Mouse (Mus musculus): ENCODE measurements at regions not wholly inside any gene's neighbourhood (a gene's known extent, or its start where the extent isn't known, plus 50 kb on each side); places are given as distances from the start of the nearest gene placed in this dataset.
"Not testable (repeated sequence)": the region's sequence is repeated elsewhere in the genome, so short reads cannot be mapped to it uniquely, and the experiment has no call there.

- no peak for DNase-seq (ENCODE audit: low spot score)
Measured at GRCm38 (mm10) chr2:57185151-57185550, 52.3 kb upstream of the Gpd2 start.

DNA sequence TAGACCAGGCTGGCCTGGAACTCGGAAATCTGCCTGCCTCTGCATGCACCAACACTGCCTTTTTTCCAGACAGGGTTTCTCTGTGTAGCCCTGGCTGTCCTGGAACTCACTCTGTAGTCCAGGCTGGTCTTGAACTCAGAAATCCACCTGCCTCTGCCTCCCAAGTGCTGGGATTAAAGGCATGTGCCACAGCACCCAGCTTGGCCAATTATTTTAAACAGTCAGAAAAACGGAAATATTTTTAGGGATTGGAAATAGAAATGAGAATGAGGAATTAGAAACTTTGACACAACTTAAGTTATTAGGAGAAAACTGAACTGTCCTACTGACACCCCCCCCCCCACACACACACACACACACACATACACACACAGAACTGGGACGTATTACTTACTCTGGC lies 54.3 kb upstream of the Gpd2 start:
- DNase-seq (ENCODE audit: low spot score): not testable (repeated sequence)

DNA sequence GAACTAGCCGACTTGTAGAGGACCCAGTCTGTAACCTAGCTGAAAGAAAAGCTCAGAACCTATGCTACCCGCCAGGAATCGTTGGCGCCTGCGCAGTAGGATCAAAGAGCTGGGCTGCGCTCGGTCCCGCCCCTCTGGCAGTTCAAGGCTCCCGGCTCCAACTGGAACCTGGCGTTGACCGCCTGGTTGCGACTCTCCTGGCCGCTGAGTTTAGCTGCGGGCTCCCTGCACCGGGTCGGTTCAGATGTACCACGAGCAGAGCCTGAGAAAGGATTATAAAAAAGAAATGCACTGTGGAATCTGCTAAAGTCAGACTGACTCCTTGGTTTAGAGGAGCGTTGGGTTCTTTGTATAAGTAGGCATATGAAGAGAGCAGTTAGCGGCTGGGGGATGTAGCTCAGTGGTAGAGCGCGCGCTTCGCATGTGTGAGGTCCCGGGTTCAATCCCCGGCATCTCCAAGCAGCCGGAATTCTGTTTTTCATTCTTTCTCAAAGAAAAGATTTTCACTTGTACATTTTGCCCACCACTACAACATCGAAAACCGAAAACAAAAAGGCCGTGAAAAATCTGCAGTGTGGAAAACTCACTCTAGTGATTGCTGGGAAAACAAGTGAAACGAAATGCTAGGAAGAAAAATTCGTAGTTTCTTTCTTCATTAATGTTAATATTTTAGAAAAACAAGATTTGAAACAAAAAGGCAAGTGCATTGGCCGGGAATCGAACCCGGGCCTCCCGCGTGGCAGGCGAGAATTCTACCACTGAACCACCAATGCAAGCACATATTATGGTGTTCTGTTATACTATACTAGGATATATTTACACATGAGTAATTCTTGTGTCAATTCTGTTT lies 55.5 kb upstream of the Gpd2 start:
- peak; percentile 94 for DNase-seq (ENCODE audit: low spot score)

GRCm38 (mm10) chr2:57181350-57181691 lies 56.1 kb upstream of the Gpd2 start:
- DNase-seq (ENCODE audit: low spot score): no peak

DNA sequence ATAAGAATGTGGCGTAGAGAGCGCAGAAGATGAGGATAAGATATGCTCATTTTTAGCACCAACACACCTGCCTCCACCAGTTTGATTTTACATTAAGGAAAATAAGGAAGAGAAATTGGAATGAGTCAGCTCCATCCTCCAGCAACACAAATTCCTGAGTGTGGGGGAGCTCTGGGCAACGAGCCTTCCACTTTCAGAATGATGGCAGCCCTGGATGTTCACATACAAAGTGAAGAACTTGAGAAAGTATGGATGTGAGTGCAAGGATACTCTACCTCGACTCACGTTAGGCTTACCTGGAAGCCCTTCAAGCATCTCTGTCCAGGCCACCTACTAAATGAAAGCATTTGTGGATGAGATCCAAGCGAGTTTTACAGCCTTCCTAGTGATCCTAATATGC lies 54.3 kb upstream of the Nr4a2 start:
- DNase-seq (ENCODE audit: low spot score): no peak

DNA sequence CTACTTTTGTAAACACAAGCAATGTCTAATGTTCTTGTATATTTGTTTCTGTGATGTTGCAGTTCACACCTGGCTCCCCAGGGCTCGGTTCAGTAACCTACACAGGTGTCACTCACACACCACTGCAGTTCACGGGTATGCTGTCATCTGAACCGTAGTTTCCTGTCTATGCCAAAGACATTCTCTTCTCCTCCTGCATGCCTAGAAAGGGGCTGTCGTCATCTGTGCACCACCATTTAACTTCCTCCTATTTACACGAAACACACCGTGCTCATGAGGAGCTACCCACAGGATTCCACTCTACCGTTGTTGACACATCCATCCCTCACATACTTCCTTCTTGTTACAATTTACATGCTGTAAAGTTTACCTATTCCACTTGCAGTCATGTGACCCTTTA lies 52.7 kb upstream of the Nr4a2 start:
- peak; percentile 21 for DNase-seq (ENCODE audit: low spot score)

GRCm38 (mm10) chr2:57175219-57175618 lies 51.4 kb upstream of the Nr4a2 start:
- DNase-seq (ENCODE audit: low spot score): no peak

Measured in thymus, postnatal 0 days (tissue).